Mouse (Mus musculus) macrophage (primary cell): ENCODE measurements around the gene Olfr750. TPM values are rescaled to one million over a fixed set of nuclear protein-coding genes. Genes with fewer than 3 reads are reported as not detected.
A peak's percentile ranks its signal among the peaks of the same experiment; 100 is the strongest.
"Not testable (repeated sequence)": the region's sequence is repeated elsewhere in the genome, so short reads cannot be mapped to it uniquely, and the experiment has no call there.

Experiments
- H3K27ac ChIP-seq: fragments of 350-480 bp; formaldehyde crosslinking; 2 replicates; pipeline ENCODE4 v1.9.0; 2021
- H3K36me3 ChIP-seq: fragments of 350-480 bp; formaldehyde crosslinking; 2 replicates; pipeline ENCODE4 v1.9.0; 2021; ENCODE audit errors: inconsistent target
- H3K4me3 ChIP-seq: fragments of 350-480 bp; formaldehyde crosslinking; 2 replicates; pipeline ENCODE4 v1.9.0; 2021; ENCODE audit errors: inconsistent target
- H3K79me2 ChIP-seq: fragments of 350-480 bp; formaldehyde crosslinking; 2 replicates; pipeline ENCODE4 v1.9.0; 2021; ENCODE audit errors: inconsistent target
- WGBS: methylation state at CpG from one replicate; pipeline ENCODE4 v1.1.7; 2026; ENCODE audit warnings: inconsistent platforms; ENCODE audit not compliant: missing documents; 5-methylcytosine and 5-hydroxymethylcytosine counted together
- polyA plus RNA-seq: library from polyadenylated mRNA; stranded (reverse); fragments of 250-400 nt; gene quantifications from 3 replicates; pipeline ENCODE4 v1.2.4, GENCODE M21; 2018; ENCODE audit warnings: inconsistent platforms
- total RNA-seq, 78 experiments: library from RNA; depleted of rRNA; stranded (reverse); fragments of 250-400 nt; gene quantifications; 1 replicate in 9 of 78; 2 replicates in 24 of 78; 3 replicates in 43 of 78; 4 replicates in 2 of 78; pipeline ENCODE4 v1.2.4; 2018; ENCODE audit warnings: inconsistent platforms in 56 of 78

The Olfr750 gene
- total RNA-seq (2018; cell fraction: chromatin; rRNA removed), result not detected
- not detected for total RNA-seq (2018; cell fraction: cytosol; rRNA removed)
- not detected for total RNA-seq (2018; cell fraction: nucleus; rRNA removed)
- polyA plus RNA-seq, result not detected in 3 replicates

DNA sequence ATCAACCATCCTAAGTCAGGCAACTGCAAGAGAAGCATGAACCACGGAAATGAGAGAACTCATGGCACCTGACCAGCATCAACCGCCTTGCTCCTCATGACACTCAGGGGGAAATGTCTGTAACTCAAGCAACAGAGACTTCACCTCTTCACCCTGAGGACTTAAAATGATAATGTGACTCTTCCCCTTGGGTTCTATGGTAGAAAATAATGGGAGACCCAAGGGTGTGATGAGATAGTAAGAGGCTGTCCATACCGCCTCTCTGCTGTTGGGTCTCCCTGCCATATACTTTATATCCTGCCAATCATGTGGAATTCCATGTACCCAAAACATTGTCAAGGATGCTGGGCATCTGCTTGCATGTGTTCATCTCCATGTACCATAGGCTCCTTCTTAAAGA, at the start of gene Olfr750:
Gene Olfr750 (minus strand): TSS at position 101 of the 400 bp plus-strand sequence.
- Histone ChIP-seq H3K27ac (no peak within 1 kb of the TSS), H3K4me3 (no peak within 1 kb of the TSS), H3K36me3 (no peaks in the 10 kb centered on the region), H3K79me2 (no peaks in the 10 kb centered on the region)
- 96% methylated on average over 3 of the region's 3 CpGs for WGBS

DNA sequence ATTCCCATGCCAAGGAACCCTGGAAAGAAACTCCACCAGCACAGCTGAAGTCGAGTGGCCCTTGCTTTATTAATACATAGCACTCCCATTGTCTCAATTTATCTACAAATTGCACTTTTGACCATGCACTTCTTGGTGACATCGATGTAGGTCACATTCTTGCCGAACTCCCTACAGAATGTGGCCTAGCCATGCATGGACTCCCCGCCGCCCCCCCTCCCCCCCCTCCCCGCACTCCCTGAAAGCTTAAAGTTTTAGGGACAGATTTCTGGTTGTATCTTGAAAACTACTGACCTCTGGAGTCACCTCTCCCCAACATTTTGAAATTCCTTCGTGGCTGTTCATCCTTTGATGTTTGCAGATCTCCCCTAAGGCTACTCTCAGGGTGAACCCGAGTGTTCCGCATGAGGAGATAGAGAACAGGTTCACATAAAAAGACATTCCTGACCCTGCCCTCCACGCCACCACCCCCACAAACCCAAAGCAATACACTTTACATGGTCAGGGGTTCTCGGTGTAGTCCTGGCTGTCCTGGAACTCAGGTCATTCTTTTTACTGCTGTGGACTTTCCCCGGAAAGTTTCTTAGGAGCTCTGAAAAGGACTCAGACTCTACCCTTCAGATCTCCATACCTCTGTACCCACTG, 39.8 kb upstream of the Olfr750 start, which contains the start of gene Eddm3b:
Gene Eddm3b (plus strand): TSS at position 511 of the 645 bp plus-strand sequence.
- 86% methylated on average over 12 of the region's 12 CpGs for WGBS
- H3K79me2 ChIP-seq, result no peaks in the 10 kb centered on the region
- no peak within 1 kb of the TSS for H3K4me3 ChIP-seq
- no peaks in the 10 kb centered on the region for H3K36me3 ChIP-seq
- H3K27ac ChIP-seq, result no peak within 1 kb of the TSS

DNA sequence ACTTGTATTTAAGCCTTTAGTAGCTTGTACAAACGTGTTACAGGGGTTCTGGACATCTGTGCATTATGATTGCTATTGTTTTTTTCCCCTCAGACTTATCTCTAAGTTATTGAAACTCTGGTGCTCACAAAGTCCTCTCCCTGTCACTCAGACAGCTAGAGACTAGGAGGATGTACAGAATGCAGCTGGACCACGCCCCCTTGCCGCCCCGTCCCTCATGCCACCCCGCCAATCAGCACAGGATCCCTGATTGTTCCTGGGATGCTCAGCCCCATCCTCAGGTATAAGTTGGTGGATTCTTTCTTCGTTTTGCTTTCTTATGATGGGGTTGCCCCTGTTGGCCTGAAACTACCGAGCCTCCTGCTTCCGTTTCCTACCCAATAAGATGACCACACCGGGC, 39.2 kb upstream of the Olfr750 start:
- Histone ChIP-seq H3K36me3 (no peaks in the 10 kb centered on the region), H3K27ac (no peak overlapping the region), H3K4me3 (no peak overlapping the region), H3K79me2 (no peaks in the 10 kb centered on the region)
- 89% methylated on average over 9 of the region's 9 CpGs for WGBS

DNA sequence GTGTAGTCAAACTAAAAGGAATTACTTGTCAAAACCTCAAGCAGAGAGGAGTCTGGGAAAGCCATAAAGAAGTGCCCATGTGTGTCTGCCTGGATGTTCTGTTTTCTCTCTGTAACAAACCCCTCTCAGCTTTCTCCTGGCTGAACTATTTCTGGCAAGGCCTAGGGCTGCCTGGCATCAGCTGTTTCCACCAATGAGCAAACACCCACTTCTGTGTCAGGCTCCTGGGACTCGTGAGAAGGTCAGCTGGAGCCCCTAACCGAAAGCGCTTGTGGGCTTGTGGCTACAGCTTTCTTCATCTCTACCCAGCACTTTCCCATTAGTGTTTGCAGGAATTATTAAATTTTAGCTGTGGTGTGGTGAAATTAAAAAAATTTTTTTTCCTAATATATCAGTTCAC, 37.7 kb upstream of the Olfr750 start:
- no peak overlapping the region for H3K27ac ChIP-seq
- no peak overlapping the region for H3K4me3 ChIP-seq
- no peaks in the 10 kb centered on the region for H3K36me3 ChIP-seq
- H3K79me2 ChIP-seq, result no peaks in the 10 kb centered on the region
- WGBS, result 60% methylated on average over 3 of the region's 3 CpGs

DNA sequence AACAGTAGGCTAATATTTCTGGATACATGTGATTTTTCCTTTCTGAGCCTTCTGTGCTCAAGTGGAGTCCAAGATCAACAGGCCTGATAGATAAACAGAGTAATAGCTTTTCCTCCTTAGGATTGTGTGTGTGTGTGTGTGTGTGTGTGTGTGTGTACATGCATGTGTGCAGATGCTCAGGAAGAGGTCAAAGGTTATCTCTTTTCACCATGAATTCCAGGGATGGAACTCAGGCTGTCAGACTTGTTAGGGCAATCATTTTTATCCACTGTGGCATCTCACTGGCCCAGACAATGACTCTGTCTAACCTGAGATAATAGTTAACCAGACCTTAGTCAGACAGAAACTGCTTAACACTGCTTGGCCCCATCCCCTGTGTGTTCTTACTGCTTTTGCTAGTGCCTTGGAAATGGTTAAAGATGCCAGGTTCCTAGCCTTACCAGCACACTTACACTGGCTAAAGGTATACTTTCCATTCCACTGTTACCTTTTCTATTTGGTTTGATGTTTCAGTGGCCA, 32.3 kb upstream of the Olfr750 start:
- peaks cover 12% of the 10 kb centered on the region; the same call in 1 of the 2 replicates for H3K36me3 ChIP-seq
- no peaks in the 10 kb centered on the region for H3K79me2 ChIP-seq
- H3K4me3 ChIP-seq, result no peak overlapping the region
- no peak overlapping the region for H3K27ac ChIP-seq

DNA sequence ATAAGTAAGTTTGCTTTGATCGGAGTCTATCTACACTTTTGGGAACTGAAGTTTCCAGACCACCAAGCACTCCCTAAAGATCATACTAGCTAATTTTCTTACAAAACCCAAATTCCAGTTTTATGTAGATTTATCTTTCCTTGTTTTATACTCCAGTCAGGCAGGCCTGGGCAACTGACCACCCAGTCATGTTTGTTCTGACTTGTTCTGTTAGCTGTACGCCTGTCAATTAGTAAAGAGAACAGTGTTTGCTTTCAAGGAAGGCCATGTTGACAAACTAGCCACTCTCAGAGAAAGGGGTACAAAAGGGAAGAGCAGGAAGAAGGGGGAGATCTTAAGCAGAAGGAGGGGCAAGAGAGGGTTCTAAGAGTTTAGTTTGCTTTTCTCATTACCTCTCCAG, 30.1 kb upstream of the Olfr750 start:
- H3K27ac ChIP-seq, result no peak overlapping the region
- no peak overlapping the region for H3K4me3 ChIP-seq
- peaks cover 16% of the 10 kb centered on the region; the same call in 1 of the 2 replicates for H3K36me3 ChIP-seq
- 83% methylated on average over 2 of the region's 2 CpGs for WGBS
- H3K79me2 ChIP-seq, result peaks cover 15% of the 10 kb centered on the region

DNA sequence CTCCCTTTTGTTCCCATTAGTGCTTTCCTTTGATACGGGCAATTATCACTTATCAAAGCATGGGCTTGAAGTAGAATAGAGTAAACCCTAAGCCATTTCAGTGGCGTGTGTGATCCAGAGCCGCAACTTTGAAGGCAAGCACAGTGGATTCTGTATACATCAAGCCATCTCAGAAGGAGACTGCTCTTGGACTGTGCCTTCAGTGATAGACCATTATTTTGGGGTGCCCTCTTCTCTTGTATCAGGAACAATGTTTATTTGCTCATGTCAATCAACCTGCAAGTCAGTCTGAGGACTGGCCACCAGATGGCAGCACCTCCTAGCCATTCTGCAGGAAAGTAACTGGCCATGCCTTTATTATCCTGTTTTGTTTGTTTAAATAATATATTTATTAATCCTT, 29.0 kb upstream of the Olfr750 start:
- H3K4me3 ChIP-seq, result no peak overlapping the region
- peaks cover 16% of the 10 kb centered on the region; the same call in 1 of the 2 replicates for H3K36me3 ChIP-seq
- no peak overlapping the region for H3K27ac ChIP-seq
- 95% methylated on average over 3 of the region's 3 CpGs for WGBS
- peaks cover 26% of the 10 kb centered on the region for H3K79me2 ChIP-seq

DNA sequence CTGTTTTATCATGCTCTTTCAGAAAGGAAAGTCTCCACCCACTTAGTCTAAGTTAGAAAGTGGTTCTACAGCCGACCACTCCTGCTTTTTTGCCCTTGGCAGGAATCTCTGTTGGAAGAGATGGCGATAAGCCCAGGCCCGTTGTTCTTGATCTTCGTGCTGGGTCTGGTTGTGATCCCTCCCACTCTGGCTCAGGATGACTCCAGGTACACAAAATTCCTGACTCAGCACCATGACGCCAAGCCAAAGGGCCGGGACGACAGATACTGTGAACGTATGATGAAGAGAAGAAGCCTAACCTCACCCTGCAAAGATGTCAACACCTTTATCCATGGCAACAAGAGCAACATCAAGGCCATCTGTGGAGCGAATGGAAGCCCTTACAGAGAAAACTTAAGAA, 27.0 kb upstream of the Olfr750 start:
- H3K79me2 ChIP-seq, result peaks cover 45% of the 10 kb centered on the region
- WGBS, result 90% methylated on average over 9 of the region's 9 CpGs

DNA sequence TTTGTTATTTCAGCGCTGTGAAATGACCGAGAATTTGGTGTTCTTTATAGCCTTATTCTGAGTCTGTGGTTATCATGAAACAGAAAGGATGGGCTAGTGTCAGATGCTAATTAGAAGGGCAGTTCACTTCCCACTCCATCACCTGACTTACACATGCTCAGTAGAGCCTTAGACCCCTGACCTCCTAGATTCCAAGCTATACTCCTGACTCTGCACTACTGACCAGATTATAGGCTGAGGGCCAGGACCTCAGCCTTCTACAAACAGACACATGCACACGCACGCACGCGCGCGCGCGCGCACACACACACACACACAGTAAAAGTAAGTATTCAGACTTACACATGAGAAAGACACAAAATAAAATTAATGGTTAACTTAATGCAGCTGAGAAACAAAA, 24.7 kb upstream of the Olfr750 start:
- Histone ChIP-seq H3K36me3 (peaks cover 6% of the 10 kb centered on the region; the same call in 1 of the 2 replicates), H3K27ac (no peak overlapping the region), H3K4me3 (no peak overlapping the region), H3K79me2 (peaks cover 48% of the 10 kb centered on the region)
- WGBS, result 95% methylated on average over 11 of the region's 11 CpGs

More for the DNA sequence above, 27.0 kb upstream of the Olfr750 start:
- Histone ChIP-seq H3K4me3 (no peak overlapping the region), H3K36me3 (peaks cover 16% of the 10 kb centered on the region; the same call in 1 of the 2 replicates), H3K27ac (no peak overlapping the region)

DNA sequence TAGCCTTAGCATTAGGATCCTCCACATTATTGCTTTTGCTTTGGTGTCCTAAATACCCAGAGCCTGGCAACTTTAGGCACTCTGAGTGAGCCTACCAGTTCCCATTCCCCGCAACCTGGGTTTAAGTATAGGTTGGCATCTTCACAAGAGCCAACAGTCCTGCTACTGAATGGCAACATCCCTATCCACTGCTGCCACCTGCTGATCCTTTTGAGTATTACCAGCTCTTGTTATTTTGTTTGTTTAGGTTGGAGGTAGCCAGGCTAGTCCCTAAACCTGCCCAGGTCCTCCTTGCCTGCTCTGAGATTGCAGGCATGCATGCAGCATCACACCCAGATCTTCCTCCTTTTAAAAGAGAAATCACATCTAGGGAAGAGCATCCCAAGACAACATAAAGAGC, 24.1 kb upstream of the Olfr750 start:
- H3K4me3 ChIP-seq, H3K27ac ChIP-seq, H3K36me3 ChIP-seq: not testable (repeated sequence)
- peaks cover 48% of the 10 kb centered on the region for H3K79me2 ChIP-seq
- WGBS, result 19% methylated on average over 1 of the region's 1 CpGs

DNA sequence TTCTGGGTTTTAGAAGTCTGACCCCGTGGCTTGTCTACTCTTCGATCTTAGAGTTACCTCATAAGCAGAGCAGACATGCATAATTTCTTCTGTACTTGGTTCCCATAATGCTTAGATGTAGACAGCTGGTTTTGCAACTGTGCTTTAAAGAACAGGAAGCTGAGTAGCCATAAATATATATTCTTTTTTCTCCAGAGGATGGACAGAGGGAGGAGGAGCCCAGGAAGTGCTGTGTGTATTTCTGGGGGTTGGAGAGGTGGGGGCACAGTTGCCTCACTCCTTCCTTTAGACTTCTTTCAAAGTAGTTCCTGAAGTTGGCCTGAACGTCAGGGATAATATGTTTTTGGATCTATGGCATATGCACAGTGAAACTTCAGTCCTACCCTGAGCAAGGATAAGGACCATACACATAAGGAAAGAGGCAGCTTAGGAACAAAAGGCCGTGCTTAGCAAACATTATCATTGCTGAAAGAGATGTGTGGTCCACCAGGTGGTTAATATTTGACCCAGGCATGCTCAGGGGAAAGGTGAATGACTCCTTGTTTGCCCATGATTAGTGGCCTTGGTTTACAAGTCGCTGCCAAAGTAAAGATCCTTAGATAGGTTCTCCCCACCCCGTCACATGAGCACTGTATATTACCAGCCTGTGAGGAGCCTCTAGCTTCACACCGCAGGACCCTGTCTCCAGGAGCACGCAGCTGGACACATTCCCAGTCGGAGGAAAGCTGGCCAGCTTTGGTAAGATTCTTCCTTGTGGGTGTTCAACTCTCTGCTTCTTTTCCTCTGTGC, 21.7 kb upstream of the Olfr750 start:
- H3K4me3 ChIP-seq, result no peak overlapping the region
- peak overlapping the region; percentile 98 for H3K27ac ChIP-seq

DNA sequence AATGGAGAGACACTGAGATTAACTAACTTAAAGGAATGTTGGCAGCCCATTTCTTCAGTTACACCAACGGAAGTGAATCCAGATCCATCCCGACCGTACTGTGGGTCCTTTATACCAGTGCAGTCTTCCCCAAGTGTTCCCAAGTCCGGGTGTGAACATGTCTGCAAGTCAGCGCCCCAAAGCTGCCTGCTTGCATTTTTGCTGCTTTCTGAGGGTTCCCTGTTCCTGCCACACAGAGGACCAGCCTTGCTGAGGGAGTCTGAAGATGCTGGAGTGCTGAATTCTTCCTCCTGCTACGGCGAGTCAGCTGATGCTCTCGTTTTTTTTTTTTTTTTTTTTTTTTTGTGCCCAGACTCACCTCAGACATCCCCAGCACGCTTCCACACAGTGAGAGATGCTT, 20.7 kb upstream of the Olfr750 start:
- Histone ChIP-seq H3K4me3 (no peak overlapping the region), H3K36me3 (no peaks in the 10 kb centered on the region), H3K79me2 (peaks cover 62% of the 10 kb centered on the region), H3K27ac (peak overlapping the region; percentile 98)
- 75% methylated on average over 6 of the region's 9 CpGs for WGBS

More for the DNA sequence above, 21.7 kb upstream of the Olfr750 start:
- Histone ChIP-seq H3K79me2 (peaks cover 67% of the 10 kb centered on the region), H3K36me3 (no peaks in the 10 kb centered on the region)
- 45% methylated on average over 9 of the region's 9 CpGs for WGBS

DNA sequence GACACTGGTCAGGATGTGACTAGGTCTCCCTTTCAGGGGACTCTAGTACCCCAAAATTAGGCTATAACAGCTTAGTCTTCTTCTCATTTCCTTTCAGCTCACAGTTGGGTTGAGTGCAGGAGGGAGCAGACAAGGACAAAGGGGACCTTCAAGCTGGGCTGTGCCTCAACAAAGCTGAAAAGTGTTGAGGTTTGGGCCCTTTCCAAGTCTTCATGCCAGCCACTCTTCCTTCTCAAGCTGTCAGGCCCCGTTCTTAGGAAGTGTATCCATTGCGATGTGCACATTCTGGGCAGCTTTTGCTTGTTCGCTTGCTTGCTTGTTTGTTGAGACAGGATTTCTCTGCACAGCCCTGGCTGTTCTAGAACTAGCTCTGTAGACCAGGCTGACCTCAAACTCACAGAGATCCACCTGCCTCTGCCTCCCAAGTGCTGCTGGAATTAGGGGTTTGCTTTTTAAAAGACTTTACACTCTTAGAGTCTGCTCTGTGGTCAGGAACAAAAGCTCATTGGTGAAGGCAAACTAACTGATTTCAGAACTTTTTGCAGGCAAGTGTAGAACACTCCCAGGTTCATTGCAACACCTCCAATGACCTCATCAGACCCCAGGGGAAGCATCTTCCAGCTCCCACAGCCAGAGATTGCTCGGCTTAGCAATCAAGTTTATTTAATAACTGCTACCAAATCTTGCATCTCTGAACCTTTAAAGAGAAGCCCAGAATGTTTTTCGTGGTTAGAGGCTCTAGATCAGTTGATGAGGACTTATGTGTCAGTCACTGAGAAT, 20.1 kb upstream of the Olfr750 start:
- no peaks in the 10 kb centered on the region for H3K36me3 ChIP-seq
- 21% methylated on average over 5 of the region's 5 CpGs for WGBS
- H3K27ac ChIP-seq, result peak overlapping the region; percentile 98
- no peak overlapping the region for H3K4me3 ChIP-seq
- H3K79me2 ChIP-seq, result peaks cover 56% of the 10 kb centered on the region

DNA sequence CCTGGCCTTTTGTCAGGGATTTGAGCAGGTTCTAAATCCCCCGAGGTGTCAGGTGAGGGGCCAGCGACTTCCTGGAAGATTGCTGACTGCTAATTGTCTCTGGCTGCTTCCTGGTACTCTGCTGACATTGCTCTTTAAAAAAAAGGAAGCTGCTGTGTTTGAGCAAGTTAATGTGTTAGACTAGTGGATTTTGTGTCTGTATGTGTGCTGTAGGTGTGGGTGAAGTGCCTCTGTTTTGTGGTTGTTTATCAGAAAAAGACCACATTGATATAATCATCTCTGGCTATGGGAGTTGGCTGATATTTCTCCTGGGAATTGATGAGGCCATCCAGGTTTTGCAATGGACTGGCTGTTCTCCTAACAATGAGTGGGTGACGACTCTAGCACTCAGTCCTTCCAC, 19.3 kb upstream of the Olfr750 start:
- Histone ChIP-seq H3K36me3 (no peaks in the 10 kb centered on the region), H3K27ac (peak overlapping the region; percentile 98), H3K79me2 (peaks cover 48% of the 10 kb centered on the region), H3K4me3 (no peak overlapping the region)
- 10% methylated on average over 3 of the region's 3 CpGs for WGBS
